Mouse (Mus musculus) embryonic stem cell, embryonic (primary cell): ENCODE measurements around the gene Serbp1.

Source experiments
- CTCF ChIA-PET, 4 experiments: fragments of 300-600 bp in 2 of 4; fragments of 350-600 bp in 2 of 4; sonication (Branson Sonifier 250); formaldehyde crosslinking; loops; one replicate each; lab custom pipeline; 2022; ENCODE audit warnings: inconsistent platforms in 2 of 4; lab: Charles Lee
- POLR2A ChIA-PET, 4 experiments: fragments of 300-600 bp in 2 of 4; fragments of 350-600 bp in 2 of 4; sonication (Branson Sonifier 250); formaldehyde crosslinking; loops; one replicate each; lab custom pipeline; 2022; ENCODE audit warnings: antibody characterized with exemption in 4 of 4, inconsistent platforms in 1 of 4; lab: Charles Lee

Serbp1 gene

DNA sequence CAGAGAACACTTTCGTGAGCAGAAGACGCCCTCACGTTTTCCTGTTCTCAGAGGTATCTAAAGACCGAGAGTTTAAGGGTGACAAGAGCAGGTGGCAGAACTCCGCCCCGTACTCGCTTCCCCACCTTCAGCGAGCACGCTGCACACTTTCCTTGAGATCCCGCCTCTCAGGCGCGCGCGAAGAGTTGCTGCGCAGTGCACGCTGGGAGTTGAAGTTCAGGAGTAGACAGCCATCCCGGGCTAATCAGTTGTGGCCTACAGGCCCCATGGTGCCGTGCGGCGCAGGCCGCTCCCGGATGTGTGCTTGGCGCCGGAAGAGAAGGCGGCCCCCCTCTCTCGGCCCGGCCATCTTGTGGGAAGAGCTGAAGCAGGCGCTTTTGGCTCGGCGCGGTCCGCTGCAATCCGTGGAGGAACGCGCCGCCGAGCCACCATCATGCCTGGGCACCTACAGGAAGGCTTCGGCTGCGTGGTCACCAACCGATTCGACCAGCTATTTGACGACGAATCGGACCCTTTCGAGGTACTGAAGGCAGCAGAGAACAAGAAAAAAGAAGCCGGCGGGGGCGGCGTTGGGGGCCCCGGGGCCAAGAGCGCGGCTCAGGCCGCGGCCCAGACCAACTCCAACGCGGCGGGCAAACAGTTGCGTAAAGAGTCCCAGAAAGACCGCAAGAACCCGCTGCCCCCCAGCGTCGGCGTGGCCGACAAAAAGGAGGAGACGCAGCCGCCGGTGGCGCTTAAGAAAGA lies 28.9 kb downstream of the Serbp1 start:
- ChIA-PET CTCF (interaction anchor here in 2 of 4 experiments (0.6 to 1.3 kb wide), 3 partner anchors 51 to 96 kb away, joined by 3 to 8 read pairs (median 4); no protein-coding TSS in a partner anchor), POLR2A (interaction anchor here (0.5 to 8.9 kb wide), 76 partner anchors 8 to 370 kb away, joined by 3 to 195 read pairs (median 6); partner anchors contain the start of genes Gadd45a (in 2 of the 4), Gng12 (in 1 of the 4) and Serbp1 (in 1 of the 4))

GRCm38 (mm10) chr6:67267408-67268244 lies 29.6 kb downstream of the Serbp1 start:
- ChIA-PET CTCF (interaction anchor here in 2 of 4 experiments (0.6 to 1.2 kb wide), 2 partner anchors 51 kb away, joined by 3 to 8 read pairs; no protein-coding TSS in a partner anchor), POLR2A (interaction anchor here (0.5 to 14.3 kb wide), 64 partner anchors 7 to 230 kb away, joined by 3 to 629 read pairs (median 7); partner anchors contain the start of genes Gadd45a (in 2 of the 4) and Serbp1 (in 1 of the 4))

DNA sequence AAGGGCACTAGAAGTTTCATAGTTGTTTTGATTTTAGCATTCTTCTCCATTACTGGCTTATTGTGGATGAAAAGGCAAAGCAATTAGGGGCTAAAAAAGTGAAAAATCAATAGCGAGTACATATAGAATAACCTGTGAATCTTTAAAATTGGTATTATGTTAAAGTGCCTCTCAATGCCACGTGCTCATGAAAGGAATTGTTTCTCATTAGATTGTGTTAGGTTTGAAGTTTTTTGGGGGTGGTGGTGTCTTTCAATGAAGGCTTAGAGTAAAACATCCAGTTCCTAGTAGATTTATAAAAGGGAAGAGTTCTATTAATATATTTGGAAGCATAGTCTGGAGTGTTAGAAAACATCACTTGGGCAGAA lies 30.3 kb downstream of the Serbp1 start:
- CTCF ChIA-PET: no interaction called here
- POLR2A ChIA-PET: interaction anchor here in 2 of 4 experiments (0.7 to 14.3 kb wide), 12 partner anchors 10 to 371 kb away, joined by 3 to 629 read pairs (median 26); partner anchors contain the start of gene Serbp1 (in 1 of the 2)

GRCm38 (mm10) chr6:67268983-67269382 lies 31.0 kb downstream of the Serbp1 start:
- ChIA-PET CTCF (no interaction called here), POLR2A (interaction anchor here (0.9 to 14.3 kb wide), 31 partner anchors 8 to 372 kb away, joined by 3 to 629 read pairs (median 5); partner anchors contain the start of gene Serbp1 (in 3 of the 4))

- ChIA-PET CTCF (no interaction called here), POLR2A (interaction anchor here (0.8 to 14.3 kb wide), 39 partner anchors 8 to 372 kb away, joined by 3 to 629 read pairs (median 4); partner anchors contain the start of gene Serbp1 (in 4 of the 4))
Measured at GRCm38 (mm10) chr6:67269459-67269858, 31.5 kb downstream of the Serbp1 start.

GRCm38 (mm10) chr6:67277944-67278343 lies 40.0 kb downstream of the Serbp1 start:
- ChIA-PET POLR2A (interaction anchor here (0.7 to 14.3 kb wide), 19 partner anchors 8 to 108 kb away, joined by 3 to 629 read pairs (median 5); partner anchors contain the start of gene Serbp1 (in 1 of the 4)), CTCF (no interaction called here)

- ChIA-PET POLR2A (interaction anchor here in 2 of 4 experiments (1.0 to 14.3 kb wide), 5 partner anchors 12 to 60 kb away, joined by 3 to 629 read pairs (median 15); no protein-coding TSS in a partner anchor), CTCF (no interaction called here)
Measured at GRCm38 (mm10) chr6:67281614-67282197, 43.7 kb downstream of the Serbp1 start.

DNA sequence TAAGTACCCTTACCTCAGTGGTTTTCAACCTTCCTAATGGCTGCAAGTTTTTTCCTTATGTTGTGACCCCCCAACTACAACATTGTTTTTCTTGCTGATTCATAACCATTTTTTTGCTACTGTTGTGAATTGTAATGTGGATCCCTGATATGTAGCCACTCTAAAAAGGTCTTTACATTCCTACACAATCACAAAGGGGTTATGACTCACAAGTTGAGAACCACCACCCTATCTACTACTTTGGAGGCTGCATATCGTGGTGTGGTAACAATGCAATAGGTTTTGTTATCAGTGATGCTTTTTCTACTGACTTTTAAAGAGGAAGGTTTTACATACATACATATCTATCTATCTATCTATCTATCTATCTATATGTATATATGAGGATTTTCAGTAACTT lies 44.9 kb downstream of the Serbp1 start:
- ChIA-PET POLR2A (interaction anchor here (0.7 to 22.9 kb wide), 8 partner anchors 7 to 100 kb away, joined by 3 to 629 read pairs (median 8); no protein-coding TSS in a partner anchor), CTCF (no interaction called here)

GRCm38 (mm10) chr6:67292042-67292623 lies 54.2 kb downstream of the Serbp1 start:
- POLR2A ChIA-PET: interaction anchor here in 3 of 4 experiments (0.7 to 22.9 kb wide), 14 partner anchors 2 to 255 kb away, joined by 3 to 629 read pairs (median 4); partner anchors contain the start of gene Gadd45a (in 1 of the 3)
- CTCF ChIA-PET: no interaction called here

GRCm38 (mm10) chr6:67296126-67296525 lies 58.1 kb downstream of the Serbp1 start:
- ChIA-PET POLR2A (interaction anchor here in 3 of 4 experiments (0.6 to 22.9 kb wide), 9 partner anchors 5 to 126 kb away, joined by 3 to 629 read pairs (median 10); no protein-coding TSS in a partner anchor), CTCF (no interaction called here)

DNA sequence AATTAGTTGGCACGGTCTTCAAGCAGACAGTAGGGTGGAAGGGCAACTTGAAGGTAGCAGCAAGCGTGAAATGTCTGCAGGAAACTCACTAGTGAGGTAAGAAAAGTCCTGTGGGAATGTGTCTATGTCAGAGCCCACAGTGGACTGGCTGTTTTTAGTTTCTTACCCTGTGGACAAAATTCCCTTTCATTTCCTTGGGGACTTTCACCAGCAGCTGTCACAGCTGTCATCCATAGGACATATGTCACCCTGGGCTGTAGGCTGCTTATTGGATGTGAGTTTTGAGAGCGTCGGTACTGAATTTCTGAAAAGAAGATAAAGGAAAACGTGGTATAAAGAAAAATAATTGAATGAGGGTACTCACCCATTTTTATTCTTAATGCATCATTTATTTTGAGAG lies 60.8 kb downstream of the Serbp1 start:
- POLR2A ChIA-PET: interaction anchor here in 2 of 4 experiments (0.7 to 22.9 kb wide), 8 partner anchors 9 to 117 kb away, joined by 4 to 629 read pairs (median 7); no protein-coding TSS in a partner anchor

GRCm38 (mm10) chr6:67300300-67300699 lies 62.3 kb downstream of the Serbp1 start:
- ChIA-PET CTCF (interaction anchor here in 1 of 4 experiments (1.1 kb wide), 1 partner anchor 130 kb away, joined by 3 read pairs; no protein-coding TSS in a partner anchor), POLR2A (interaction anchor here in 3 of 4 experiments (0.6 to 22.9 kb wide), 16 partner anchors 8 to 135 kb away, joined by 3 to 629 read pairs (median 3); no protein-coding TSS in a partner anchor)

More for the DNA sequence above, 60.8 kb downstream of the Serbp1 start:
- CTCF ChIA-PET: no interaction called here

- ChIA-PET CTCF (interaction anchor here in 1 of 4 experiments (1.1 kb wide), 1 partner anchor 131 kb away, joined by 3 read pairs; no protein-coding TSS in a partner anchor), POLR2A (interaction anchor here in 3 of 4 experiments (0.8 to 22.9 kb wide), 12 partner anchors 8 to 135 kb away, joined by 3 to 629 read pairs (median 4); no protein-coding TSS in a partner anchor)
Measured at GRCm38 (mm10) chr6:67300710-67301163, 62.8 kb downstream of the Serbp1 start.

DNA sequence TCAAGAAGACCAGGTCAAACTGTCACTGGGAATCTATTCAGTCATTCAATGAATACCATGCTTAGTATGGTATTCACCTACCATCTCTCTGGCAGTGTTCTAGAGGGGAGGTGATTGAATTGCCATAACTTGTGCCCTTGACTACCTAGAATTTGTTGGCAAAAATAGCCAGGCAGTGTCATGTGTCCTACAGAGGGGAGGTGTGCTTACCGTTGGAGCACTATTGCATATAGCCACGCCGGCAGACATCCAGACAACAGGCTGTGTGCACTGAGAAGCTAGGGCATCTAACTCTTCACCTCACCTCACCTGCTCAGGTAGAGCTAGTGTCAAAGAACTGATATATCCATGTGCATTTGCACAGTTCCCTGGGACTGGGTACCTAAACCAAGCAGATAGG lies 63.3 kb downstream of the Serbp1 start:
- CTCF ChIA-PET: interaction anchor here in 1 of 4 experiments (1.1 kb wide), 1 partner anchor 131 kb away, joined by 3 read pairs; no protein-coding TSS in a partner anchor

GRCm38 (mm10) chr6:67302471-67302870 lies 64.5 kb downstream of the Serbp1 start:
- ChIA-PET CTCF (interaction anchor here in 1 of 4 experiments (0.8 kb wide), 1 partner anchor 132 kb away, joined by 4 read pairs; no protein-coding TSS in a partner anchor), POLR2A (interaction anchor here in 2 of 4 experiments (0.5 to 22.9 kb wide), 12 partner anchors 10 to 265 kb away, joined by 3 to 629 read pairs (median 4); partner anchors contain the start of gene Gadd45a (in 1 of the 2))

More for the DNA sequence above, 63.3 kb downstream of the Serbp1 start:
- POLR2A ChIA-PET: interaction anchor here in 2 of 4 experiments (0.9 to 22.9 kb wide), 7 partner anchors 10 to 133 kb away, joined by 3 to 629 read pairs (median 4); no protein-coding TSS in a partner anchor

DNA sequence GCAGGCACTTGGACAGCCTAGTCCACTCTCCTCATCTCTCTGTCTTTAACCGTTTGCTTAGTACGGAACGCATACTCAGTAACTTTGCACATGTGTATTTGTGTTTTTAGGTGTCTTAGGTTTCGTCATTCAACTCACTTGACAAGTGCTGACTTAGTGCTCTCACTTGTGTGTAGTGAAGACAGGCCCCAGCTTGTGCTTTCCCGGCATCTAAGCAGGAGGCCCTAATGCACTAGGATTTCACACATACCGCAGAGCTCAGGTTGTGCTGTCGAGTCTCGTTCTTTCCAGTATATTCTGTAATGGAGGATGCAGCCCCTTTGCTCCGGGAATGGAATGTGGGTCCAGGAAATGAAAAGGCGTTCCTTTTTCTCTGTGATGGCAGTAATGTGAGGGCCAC lies 65.2 kb downstream of the Serbp1 start:
- POLR2A ChIA-PET: interaction anchor here (0.5 to 22.9 kb wide), 18 partner anchors 8 to 266 kb away, joined by 3 to 629 read pairs (median 3); partner anchors contain the start of gene Gadd45a (in 1 of the 4)

More for the DNA sequence above, 65.2 kb downstream of the Serbp1 start:
- CTCF ChIA-PET: interaction anchor here in 3 of 4 experiments (0.8 to 2.3 kb wide), 3 partner anchors 15 to 133 kb away, joined by 4 to 13 read pairs (median 4); no protein-coding TSS in a partner anchor
